Mouse (Mus musculus) megakaryocyte, embryonic 14.5 days (primary cell): ENCODE measurements around the gene Stub1. TPM values are rescaled to one million over a fixed set of nuclear protein-coding genes. Genes with fewer than 3 reads are reported as not detected.
"Not testable (repeated sequence)": the region's sequence is repeated elsewhere in the genome, so short reads cannot be mapped to it uniquely, and the experiment has no call there.

Source experiments
- H3K27me3 ChIP-seq: replicated peaks from 2 replicates; pipeline ENCODE3; 2012; ENCODE audit warnings: inconsistent platforms
- H3K36me3 ChIP-seq: replicated peaks from 2 replicates; pipeline ENCODE3; 2012; ENCODE audit warnings: low read length, inconsistent platforms, mixed read lengths
- H3K4me1 ChIP-seq: 2 replicates; pipeline ENCODE4 v1.6.1; 2012; ENCODE audit warnings: inconsistent platforms
- H3K4me3 ChIP-seq: replicated peaks from 2 replicates; pipeline ENCODE3; 2012; ENCODE audit warnings: moderate library complexity, mild to moderate bottlenecking, inconsistent platforms
- H3K9me3 ChIP-seq: 2 replicates; pipeline ENCODE4 v1.6.1; 2012; ENCODE audit warnings: inconsistent platforms
- FLI1 ChIP-seq: IDR thresholded peaks from 2 replicates; pipeline ENCODE4 v1.6.1; 2012; ENCODE audit warnings: low read length, inconsistent platforms, mixed read lengths
- GATA1 ChIP-seq: IDR thresholded peaks from 3 replicates; pipeline ENCODE4 v1.6.1; 2012; ENCODE audit warnings: mixed read lengths, low read length, inconsistent platforms, borderline replicate concordance
- polyA plus RNA-seq: library from polyadenylated mRNA; stranded (reverse); fragments of >175 nt; gene quantifications from 2 replicates; pipeline ENCODE4 v1.2.3, GENCODE M21; 2012; ENCODE audit warnings: low replicate concordance; ENCODE audit not compliant: insufficient read depth

Gene Stub1
- polyA plus RNA-seq, 1 experiment = 115 TPM

DNA sequence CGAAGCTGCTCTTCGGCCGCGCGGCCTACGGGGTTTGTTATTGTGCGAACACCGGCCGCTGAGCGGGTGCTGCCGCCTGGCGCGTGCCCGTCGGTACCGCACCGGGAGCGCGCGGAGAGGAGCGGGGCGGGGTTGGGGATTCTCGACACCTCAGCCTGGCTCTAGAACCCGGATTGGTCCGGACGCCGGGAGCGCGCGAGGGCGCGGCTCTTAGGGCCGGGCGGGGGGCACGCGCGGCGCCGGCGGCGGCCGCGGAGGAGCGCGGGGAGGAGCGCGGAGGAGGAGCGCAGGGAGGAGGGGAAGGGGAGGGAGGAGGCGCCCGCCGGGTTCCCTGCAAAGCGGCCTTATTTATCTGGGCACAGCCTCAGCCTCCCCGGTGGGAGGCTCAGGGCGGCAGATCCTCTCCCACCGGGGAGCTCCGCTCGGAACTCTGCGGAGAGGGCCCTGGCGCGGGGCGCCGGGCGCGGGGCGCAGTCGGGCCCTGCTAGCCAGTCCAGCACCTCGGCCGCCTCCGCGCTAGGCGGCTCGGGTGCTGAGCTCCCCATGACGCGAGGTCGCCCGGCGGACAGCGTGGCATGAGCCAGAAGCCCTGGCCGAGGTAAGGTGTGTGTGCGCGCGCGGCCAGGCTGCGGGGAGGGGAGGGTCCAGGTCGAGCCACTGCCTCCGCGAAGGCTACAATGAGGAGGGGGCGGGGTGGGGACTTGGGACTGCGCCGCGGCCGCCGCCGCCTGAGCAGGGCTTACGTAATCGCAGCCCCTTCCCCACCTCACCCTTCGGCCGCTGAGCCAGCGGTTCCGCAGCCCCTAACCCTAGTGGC is 24.2 kb downstream of the Stub1 start, which contains the start of gene Fbxl16:
TSS of gene Fbxl16 (plus strand) at position 297 of the 817 bp plus-strand sequence.
- peaks cover 24% of the 10 kb centered on the region for H3K4me1 ChIP-seq
- peak within 1 kb of the TSS; percentile 87 for H3K4me3 ChIP-seq
- no peak for TF ChIP-seq FLI1
- TF ChIP-seq GATA1 = no peak
- no peaks in the 10 kb centered on the region for H3K9me3 ChIP-seq
- H3K36me3 ChIP-seq = no peaks in the 10 kb centered on the region
- peaks cover 83% of the 10 kb centered on the region for H3K27me3 ChIP-seq

DNA sequence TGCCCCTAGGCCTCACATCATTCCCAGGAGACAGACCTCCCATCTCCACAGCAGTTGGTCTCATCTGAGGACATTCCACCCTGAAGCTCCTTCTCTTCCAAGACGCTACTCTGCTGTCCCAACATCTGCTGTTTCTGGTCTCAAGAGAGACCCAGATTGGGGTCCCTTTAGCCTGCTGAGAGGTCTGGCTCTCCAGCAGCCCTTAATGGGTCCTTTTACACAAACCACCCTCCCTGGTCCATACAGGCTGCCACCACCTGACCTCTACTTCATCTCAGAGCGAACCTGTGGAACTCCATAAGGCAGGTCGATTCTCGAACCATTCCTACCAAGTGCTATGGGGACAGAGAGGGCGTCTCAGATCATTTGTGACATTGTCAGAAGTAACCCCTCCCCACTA is 25.2 kb downstream of the Stub1 start:
- TF ChIP-seq GATA1 (no peak), FLI1 (no peak)
- no peak overlapping the region for H3K4me3 ChIP-seq
- no peaks in the 10 kb centered on the region for H3K36me3 ChIP-seq
- peaks cover 84% of the 10 kb centered on the region for H3K27me3 ChIP-seq
- H3K9me3 ChIP-seq = no peaks in the 10 kb centered on the region
- H3K4me1 ChIP-seq = peaks cover 21% of the 10 kb centered on the region

DNA sequence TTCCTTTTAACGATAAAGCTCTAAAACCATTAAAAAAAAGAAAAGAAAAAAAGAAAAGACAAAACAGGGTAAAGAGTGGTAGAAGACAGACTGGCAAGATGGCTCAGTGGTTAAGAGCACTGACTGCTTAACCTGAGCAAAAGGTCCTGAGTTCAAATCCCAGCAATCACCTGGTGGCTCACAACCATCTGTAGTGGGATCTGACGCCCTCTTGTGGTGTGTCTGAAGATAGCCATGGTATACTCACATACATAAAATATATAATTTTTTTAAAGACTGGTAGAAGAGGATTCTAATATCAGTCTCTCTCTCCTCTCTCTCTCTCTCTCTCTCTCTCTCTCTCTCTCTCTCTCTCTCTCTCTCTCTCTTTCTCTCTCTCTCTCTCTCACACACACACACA is 25.8 kb downstream of the Stub1 start:
- not testable (repeated sequence) for H3K9me3 ChIP-seq, H3K4me3 ChIP-seq, H3K36me3 ChIP-seq
- Histone ChIP-seq H3K4me1 (peaks cover 22% of the 10 kb centered on the region), H3K27me3 (peaks cover 84% of the 10 kb centered on the region)

- Histone ChIP-seq H3K4me3 (no peak overlapping the region), H3K9me3 (no peaks in the 10 kb centered on the region), H3K4me1 (peaks cover 22% of the 10 kb centered on the region), H3K36me3 (no peaks in the 10 kb centered on the region), H3K27me3 (peaks cover 82% of the 10 kb centered on the region)
- TF ChIP-seq FLI1 (no peak), GATA1 (no peak)
Measured at GRCm38 (mm10) chr17:25806507-25806906, 26.7 kb downstream of the Stub1 start.

GRCm38 (mm10) chr17:25802825-25803517 is 30.2 kb downstream of the Stub1 start:
- H3K36me3 ChIP-seq = no peaks in the 10 kb centered on the region
- TF ChIP-seq FLI1 (no peak), GATA1 (no peak)
- no peak overlapping the region for H3K4me3 ChIP-seq
- H3K27me3 ChIP-seq = peaks cover 50% of the 10 kb centered on the region
- peaks cover 4% of the 10 kb centered on the region; the same call in 1 of the 2 replicates for H3K4me1 ChIP-seq
- no peaks in the 10 kb centered on the region for H3K9me3 ChIP-seq

GRCm38 (mm10) chr17:25801029-25801428 is 32.2 kb downstream of the Stub1 start:
- Histone ChIP-seq H3K4me1 (peaks cover 20% of the 10 kb centered on the region), H3K27me3 (peaks cover 40% of the 10 kb centered on the region), H3K9me3 (no peaks in the 10 kb centered on the region), H3K36me3 (no peaks in the 10 kb centered on the region), H3K4me3 (no peak overlapping the region)
- TF ChIP-seq GATA1 = no peak

DNA sequence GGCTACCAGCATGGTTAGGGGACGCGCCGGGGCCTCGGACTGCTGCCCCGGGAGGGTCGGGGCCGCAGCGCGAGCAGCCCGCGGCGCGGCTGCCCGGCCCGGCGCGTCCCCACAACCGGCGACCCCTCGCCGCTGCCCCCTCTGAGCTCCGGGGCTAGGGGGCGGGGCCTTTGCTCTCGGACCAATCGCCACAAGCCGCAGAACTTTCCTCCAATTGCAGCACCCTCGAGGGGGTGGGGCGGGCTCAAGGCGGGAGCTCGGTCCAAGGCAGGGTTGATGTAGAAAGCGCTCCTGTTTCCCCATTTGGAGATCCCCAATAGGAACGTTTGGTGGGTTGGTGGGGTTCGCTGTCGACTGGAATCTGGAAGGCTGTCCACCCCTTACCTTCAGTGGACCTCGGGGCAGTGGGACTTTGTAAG is 36.2 kb downstream of the Stub1 start, which contains the start of gene Metrn:
TSS of gene Metrn (minus strand) at position 186 of the 419 bp plus-strand sequence.
- peaks cover 22% of the 10 kb centered on the region for H3K27me3 ChIP-seq
- H3K36me3 ChIP-seq = peaks cover 12% of the 10 kb centered on the region
- H3K4me3 ChIP-seq = peak within 1 kb of the TSS; percentile 91
- TF ChIP-seq FLI1 (no peak), GATA1 (no peak)
- H3K4me1 ChIP-seq = peaks cover 56% of the 10 kb centered on the region
- no peaks in the 10 kb centered on the region for H3K9me3 ChIP-seq

GRCm38 (mm10) chr17:25796211-25796771 is 36.9 kb downstream of the Stub1 start:
- H3K4me1 ChIP-seq = peaks cover 62% of the 10 kb centered on the region
- peaks cover 18% of the 10 kb centered on the region for H3K27me3 ChIP-seq
- peak overlapping the region; percentile 91 for H3K4me3 ChIP-seq
- no peak for TF ChIP-seq GATA1
- no peak for TF ChIP-seq FLI1
- peaks cover 12% of the 10 kb centered on the region for H3K36me3 ChIP-seq
- no peaks in the 10 kb centered on the region for H3K9me3 ChIP-seq

GRCm38 (mm10) chr17:25795609-25796092 is 37.6 kb downstream of the Stub1 start, which contains the start of gene AC134908.4:
Gene AC134908.4 (minus strand): TSS chr17:25795659.
- Histone ChIP-seq H3K4me3 (peak within 1 kb of the TSS; percentile 91), H3K27me3 (peaks cover 21% of the 10 kb centered on the region), H3K36me3 (peaks cover 15% of the 10 kb centered on the region), H3K9me3 (no peaks in the 10 kb centered on the region), H3K4me1 (peaks cover 69% of the 10 kb centered on the region)
- TF ChIP-seq FLI1 = no peak
- TF ChIP-seq GATA1 = no peak

DNA sequence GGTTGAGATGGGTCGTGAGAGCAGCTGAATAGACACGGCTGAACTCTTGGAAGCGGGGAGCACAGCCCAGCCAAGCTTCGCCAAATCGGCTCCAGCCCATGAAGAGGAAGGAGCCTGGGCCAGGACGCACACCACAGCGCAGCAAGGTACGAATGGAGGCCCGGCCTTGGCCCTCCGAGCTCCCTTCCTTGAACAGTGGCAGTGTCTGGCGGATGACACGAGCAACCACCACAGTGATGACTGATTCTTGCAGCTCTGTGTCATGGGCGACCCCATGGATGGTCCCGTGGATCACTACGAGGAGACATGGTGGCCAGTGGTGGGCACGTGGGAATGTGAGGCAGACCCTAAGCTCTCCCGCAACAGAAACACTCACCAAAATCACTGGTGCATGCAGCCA is 38.2 kb downstream of the Stub1 start:
- Histone ChIP-seq H3K27me3 (peaks cover 21% of the 10 kb centered on the region), H3K4me1 (peaks cover 71% of the 10 kb centered on the region), H3K36me3 (peaks cover 19% of the 10 kb centered on the region), H3K9me3 (no peaks in the 10 kb centered on the region), H3K4me3 (peak overlapping the region; percentile 13)
- TF ChIP-seq GATA1 (no peak), FLI1 (no peak)
